Mouse (Mus musculus) brain, embryonic 14.5 days (tissue): Measurements from ENCODE around the gene AL732309.1.

Experiments used
- CTCF ChIP-seq: fragments of 200-500 bp; IDR thresholded peaks from 2 replicates; pipeline ENCODE4 v1.5.1; 2012; ENCODE audit warnings: inconsistent platforms, mild to moderate bottlenecking, moderate library complexity, borderline replicate concordance; ENCODE audit not compliant: insufficient read depth, insufficient read length; ENCODE audit errors: extremely low read depth
- POLR2A ChIP-seq: fragments of 200-500 bp; IDR thresholded peaks from 2 replicates; pipeline ENCODE4 v1.6.1; 2012; ENCODE audit warnings: mild to moderate bottlenecking, inconsistent platforms, borderline replicate concordance; ENCODE audit not compliant: poor library complexity, insufficient read depth, insufficient read length, severe bottlenecking; ENCODE audit errors: extremely low read depth

- TF ChIP-seq CTCF (no peak), POLR2A (no peak)
Measured at GRCm38 (mm10) chr2:25264286-25264660, 17.6 kb upstream of the AL732309.1 start.
